Mouse (Mus musculus): ENCODE measurements around the gene Gm17455. TPM values are rescaled to one million over a fixed set of nuclear protein-coding genes. Genes with fewer than 3 reads are reported as not detected.

Gene Gm17455
- total RNA-seq, 2 experiments from 2014 or later: not detected

- peak; percentile 50 for DNase-seq
Observed at GRCm38 (mm10) chr10:60373937-60374578, 25.5 kb upstream of the Gm17455 start.

DNA sequence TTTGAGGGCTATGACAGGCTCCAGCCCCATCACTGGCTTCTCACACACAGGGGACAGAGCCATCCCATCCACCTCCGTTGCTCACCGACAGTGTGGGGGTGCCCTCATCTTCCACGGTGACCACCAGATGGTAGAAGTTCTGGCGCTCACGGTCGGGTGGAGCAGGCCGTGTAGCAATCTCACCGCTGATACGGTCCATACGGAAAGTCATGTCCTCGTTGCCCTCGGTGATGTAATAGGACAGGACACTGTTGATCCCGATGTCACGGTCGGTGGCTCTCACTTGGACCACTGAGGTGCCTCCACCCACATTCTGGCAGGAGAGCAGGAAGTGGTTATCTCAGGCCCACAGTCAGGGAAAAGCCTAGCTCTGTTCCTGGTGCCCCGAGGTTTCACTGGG lies 22.8 kb upstream of the Gm17455 start:
- DNase-seq: no peak

GRCm38 (mm10) chr10:60379419-60379957 lies 20.0 kb upstream of the Gm17455 start:
- no peak for DNase-seq

- no peak for DNase-seq
Observed at GRCm38 (mm10) chr10:60380229-60380628, 19.3 kb upstream of the Gm17455 start.

DNA sequence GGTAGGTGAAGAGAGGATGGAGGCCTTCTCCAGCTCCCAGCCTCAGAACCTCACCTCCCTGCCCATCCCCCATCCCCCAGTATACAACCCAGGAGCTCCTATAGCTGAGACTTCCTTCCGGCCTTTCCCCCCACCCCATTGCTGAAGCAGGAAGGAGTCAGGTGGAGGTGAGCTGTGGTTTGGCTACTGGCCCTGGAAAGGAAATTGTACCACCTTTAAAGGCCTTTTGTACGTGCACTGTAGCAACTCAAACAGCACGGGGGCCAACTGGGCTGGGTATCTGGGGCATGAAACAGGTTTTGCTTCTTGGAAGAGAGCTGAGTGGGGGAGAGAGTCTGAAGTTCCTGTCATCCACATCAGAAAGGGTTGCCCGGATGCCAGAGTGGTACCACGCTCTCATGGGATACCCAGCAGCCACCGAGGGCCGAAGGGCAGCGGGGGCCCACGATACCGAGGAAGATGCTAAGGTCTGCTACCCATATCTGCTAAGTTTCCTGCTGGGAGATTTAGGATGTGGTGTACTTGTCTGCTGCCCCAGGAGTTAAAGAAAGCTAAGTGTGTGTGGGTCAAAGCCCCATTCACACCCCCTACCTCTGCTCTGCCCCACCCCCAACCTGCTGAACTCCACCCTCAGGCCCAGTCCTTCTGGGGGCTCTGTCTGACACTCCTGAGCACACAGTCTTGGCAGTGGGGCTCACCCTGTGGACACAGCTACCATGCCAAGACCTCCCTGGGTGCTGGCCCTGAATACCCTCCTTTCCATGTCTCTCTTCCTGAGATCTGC lies 18.2 kb upstream of the Gm17455 start:
- DNase-seq: no peak

DNA sequence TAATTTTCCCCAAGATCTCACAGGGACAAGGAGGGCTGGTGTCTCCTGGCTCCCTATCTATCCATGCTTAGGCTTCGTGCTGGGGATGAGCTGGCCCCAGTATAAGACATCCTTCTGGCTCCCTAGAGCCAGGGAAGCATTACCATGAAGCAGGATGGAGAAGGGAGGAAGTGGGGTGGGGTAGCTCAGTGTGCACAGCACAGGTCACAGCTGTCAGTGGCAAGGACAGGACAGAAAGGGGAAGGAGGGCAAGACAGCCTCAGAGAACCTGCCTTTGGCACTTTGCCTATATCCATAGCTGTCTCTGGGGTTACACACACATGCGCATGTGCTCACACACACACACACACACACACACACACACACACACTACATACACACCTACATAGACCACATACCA lies 11.2 kb upstream of the Gm17455 start:
- DNase-seq: no peak

DNA sequence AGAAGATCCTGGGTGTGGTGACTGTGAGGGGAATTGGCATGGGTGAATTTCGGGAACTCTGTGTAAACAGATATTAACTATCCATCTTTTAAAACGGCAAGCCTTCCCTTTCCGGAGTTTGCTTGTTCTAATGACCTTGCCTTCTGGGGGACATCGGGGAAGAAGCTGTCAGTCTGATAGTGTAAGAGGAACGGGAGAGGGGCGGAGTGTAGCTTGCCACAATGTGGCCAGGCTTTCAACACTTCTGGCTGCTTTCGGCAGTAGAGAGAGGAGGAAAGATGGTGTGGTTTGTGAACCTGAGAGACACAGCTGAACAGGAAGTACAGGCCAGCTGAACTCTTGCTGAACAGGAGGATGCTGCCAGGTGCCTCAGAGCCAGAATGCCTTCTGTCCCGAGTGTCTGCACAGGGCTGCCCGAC lies 10.1 kb upstream of the Gm17455 start:
- DNase-seq: no peak

GRCm38 (mm10) chr10:60390177-60390903 lies 9.2 kb upstream of the Gm17455 start:
- no peak for DNase-seq

GRCm38 (mm10) chr10:60390904-60391420 lies 8.6 kb upstream of the Gm17455 start:
- DNase-seq: no peak

GRCm38 (mm10) chr10:60391661-60392060 lies 7.9 kb upstream of the Gm17455 start:
- DNase-seq: no peak

- DNase-seq: no peak
Observed at GRCm38 (mm10) chr10:60394936-60395335, 4.6 kb upstream of the Gm17455 start.

DNA sequence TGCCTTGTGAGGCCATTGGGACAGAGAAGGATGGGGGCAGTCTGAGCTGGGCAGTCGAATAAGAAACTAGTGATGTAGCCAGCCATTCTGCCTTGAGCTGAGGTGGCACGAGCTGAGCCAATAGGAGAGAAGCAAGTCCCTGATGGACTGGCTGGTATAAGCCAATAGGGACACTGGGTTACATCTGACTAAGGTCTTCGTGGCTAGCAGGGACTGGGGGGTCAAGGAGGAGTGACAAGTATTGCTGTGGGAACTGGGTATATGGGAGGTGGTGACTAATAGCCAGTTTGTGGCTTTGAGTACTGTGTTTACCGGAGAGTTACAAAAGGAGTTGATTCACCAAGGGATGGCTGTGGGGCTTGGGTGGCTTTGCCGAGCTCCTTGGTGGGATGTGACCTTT lies 3.9 kb upstream of the Gm17455 start:
- DNase-seq: no peak

DNA sequence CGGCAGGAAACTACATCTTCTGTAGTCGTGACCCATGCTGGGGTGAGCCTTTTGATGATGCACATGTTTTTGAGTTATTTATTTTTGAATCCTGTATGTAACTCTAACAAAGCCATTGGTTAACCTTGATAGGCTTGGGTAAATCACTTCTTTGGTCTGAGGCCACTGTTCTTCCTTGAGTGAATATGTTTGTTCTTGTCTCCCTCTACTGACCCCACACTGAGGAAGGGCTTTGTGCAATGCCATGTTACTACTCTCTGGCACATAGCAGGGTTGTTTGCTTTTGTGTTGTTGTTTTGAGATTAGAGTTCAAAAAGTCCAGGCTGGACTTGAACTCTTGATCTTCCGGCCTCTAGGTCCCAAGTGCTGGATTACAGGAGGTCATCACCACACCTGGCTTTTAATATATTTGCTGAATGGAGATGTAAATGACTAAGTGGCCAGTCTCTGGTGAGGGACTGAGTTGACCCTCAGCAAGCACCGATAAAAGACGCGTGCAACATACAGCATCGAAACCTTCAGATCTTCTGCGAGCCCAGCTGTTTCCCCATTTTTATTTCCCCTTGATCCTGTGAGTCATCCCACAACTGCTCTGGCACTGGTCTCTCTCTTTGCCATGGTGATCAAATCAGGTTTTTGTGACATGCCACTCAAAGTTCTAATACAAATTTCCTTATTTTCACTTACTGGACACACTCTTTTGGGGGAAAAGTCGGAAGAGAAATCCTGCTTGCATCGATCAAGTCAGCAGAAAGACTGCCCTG lies 1.3 kb upstream of the Gm17455 start:
- DNase-seq: no peak

GRCm38 (mm10) chr10:60400507-60401295 lies 1.2 kb downstream of the Gm17455 start:
- peak; percentile 38 for DNase-seq

DNA sequence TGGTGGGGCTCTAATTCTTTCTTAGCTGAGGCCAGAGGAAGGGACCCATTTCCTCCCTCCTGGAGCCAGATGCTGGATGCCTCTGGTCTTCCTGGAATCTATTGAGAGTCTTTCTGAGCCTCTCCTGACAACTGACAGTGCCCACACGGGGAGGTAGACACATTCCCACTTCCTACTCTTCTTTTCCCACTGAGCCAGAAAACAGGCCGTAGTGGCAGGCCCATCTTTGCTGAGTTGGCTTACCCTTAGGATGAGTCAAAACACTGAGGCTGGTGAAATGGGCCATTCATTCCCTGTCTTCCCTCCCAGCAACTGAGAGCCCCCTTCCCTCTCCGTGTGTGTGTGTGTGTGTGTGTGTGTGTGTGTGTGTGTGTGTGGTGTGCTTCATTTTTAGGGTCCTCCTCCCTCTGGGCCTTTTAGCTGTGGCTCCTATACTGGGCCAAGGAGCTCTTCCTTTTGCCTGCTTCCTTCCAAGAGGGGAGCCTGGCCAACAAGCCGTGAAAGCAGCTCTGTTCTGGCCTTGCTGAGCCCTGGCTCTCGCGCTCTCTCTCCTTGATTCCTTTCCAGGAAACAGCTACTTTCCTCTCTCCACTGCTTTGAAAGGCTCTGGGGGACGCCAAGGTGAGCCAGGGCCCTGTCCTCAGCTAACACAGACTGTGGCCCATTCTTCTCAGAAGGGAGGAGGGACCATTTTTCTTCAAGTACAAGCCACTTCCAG lies 6.1 kb downstream of the Gm17455 start:
- DNase-seq: peak; percentile 67

DNA sequence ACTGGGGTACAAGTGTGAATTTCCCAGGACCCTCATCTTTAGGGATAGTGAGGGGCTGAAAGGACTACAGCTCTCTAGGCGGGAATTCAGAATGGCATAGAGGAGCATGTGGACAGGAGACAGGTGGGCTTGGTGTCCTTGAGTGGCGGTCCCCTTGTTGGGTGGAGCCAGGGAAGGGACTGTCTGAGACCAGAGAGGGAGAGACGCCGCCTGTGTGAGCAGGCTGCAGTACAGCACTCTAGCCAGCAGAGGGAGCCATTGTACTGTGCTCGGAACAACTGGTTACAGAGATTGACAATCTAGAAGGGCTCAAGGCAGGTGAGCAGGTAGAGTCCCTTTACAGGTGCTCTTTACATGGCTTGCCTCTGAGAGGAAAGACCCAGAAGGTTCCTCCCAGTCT lies 8.3 kb downstream of the Gm17455 start:
- DNase-seq: peak; percentile 28

DNA sequence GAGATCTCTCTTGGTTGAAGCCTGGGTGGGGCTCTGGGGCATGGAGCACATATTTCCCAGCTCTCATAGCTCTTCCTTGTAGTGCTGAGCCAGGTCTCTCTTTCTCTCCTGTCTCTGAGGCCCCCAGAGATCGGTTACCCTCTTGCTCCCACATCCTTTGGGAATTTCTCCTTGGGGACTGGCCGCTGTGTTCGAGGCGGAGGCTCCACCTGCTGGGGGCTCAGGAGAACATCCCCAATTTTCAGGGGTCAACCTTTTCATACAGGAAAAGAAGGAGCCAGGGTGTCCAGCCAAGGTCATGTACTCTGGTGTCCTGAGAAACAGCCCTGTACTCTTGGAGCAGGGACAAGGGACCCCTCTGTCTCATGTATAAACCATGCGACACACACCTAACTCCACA lies 12.3 kb downstream of the Gm17455 start:
- DNase-seq: no peak

DNA sequence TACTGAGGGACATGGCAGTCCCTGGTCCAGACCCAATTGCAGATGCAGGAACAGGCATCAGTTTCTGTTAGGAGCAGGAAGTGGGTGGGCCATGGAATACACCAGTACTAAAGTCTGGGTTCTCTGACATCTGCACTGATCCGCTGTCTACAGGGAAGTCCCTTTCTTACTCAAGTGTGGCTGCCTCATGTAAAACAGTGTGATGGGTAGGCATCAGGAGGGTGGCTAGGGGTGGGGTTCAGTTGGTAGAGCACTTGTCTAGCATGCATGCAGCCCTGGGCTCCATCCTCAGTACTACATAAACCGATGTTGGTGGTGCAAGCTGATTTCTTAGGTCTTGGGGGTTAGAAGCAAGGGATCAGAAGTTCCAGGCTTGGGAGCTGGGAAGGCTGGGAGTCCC lies 14.2 kb downstream of the Gm17455 start:
- no peak for DNase-seq

DNA sequence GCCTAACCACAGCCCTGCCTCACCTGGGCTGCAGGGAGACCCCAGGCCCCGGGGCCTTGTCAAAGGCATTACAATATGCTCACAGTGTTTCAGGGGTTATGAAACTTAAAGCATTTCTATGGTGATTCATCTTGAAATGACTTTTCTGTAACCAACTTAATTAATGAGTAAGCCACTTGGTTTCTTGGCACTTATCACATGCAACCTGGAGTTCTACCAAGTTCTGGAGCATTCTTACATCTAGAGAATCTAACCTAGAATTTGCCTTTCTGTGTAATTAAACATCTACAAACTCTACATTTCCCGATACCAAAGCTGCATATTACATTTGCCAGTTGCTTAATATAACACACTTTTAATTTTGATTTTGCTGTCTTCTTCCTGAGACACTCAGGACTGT lies 17.5 kb downstream of the Gm17455 start:
- no peak for DNase-seq

- no peak for DNase-seq
Observed at GRCm38 (mm10) chr10:60418137-60418536, 18.6 kb downstream of the Gm17455 start.
